Mouse (Mus musculus) ovary, postnatal 36 days (tissue): ENCODE results near the gene Lgi4.

ENCODE experiments used
- DNase-seq: peaks from one replicate; pipeline ENCODE4 v3.0.0; 2022; ENCODE audit warnings: low spot score, mixed read lengths

The Lgi4 gene

DNA sequence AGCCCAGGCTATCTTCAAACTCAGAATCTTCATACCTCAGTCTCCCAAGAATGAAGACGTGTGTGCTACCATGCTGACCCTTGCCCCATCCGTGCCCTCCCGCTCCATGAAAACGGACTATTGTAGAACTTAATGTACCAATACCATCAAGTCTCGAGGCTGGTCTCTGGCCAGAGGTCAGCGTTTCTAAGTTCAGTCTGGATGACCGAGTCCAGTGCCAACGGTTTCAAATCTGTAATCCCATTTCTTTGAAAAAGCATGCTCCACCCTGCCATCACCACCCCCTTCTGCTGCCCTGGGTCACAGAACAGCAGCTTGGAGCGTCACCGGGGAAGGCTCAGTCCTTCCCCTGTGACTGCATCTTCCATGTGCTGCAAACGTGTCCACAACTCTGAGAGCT, 48.6 kb downstream of the Lgi4 start:
- DNase-seq, result no peak

DNA sequence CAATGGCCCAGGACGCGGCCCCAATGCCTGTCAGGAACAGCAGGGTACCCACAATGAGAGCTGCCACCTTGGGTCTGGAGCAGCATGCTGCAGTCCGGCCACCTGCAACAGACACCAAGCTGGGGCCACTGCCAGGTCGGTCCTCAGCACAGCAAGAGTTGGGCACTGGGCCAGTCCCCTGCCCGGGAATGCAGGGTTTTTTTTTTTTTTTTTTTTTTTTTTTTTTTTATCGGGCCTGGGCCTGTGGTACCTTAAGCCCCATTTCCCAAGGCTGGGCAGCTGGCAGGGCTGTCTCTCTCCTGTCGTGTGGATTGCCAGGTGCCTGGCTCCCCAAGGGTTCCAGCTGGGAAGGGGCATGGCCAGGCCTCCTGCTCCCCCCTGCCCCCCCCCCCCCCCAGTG, 49.9 kb downstream of the Lgi4 start:
- peak; percentile 64 for DNase-seq

DNA sequence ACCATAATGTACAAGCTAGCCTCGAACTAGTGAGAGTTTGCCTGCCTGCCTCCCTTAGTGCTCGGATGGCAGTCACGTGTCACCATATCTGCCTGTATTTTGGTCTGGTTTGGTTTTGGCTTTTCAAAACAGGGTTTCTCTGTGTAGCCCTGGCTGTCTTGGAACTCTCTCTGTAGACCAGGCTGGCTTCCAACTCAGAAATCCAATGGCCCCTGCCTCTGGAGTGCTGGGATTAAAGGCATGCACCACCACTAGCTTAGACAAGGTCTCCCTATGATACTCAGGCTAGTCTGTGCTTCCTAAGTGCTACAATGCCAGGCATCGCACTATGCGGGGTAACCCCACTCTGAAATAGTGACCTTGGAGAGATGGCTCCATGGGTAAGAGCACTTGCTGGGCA, 50.7 kb downstream of the Lgi4 start:
- no peak for DNase-seq

DNA sequence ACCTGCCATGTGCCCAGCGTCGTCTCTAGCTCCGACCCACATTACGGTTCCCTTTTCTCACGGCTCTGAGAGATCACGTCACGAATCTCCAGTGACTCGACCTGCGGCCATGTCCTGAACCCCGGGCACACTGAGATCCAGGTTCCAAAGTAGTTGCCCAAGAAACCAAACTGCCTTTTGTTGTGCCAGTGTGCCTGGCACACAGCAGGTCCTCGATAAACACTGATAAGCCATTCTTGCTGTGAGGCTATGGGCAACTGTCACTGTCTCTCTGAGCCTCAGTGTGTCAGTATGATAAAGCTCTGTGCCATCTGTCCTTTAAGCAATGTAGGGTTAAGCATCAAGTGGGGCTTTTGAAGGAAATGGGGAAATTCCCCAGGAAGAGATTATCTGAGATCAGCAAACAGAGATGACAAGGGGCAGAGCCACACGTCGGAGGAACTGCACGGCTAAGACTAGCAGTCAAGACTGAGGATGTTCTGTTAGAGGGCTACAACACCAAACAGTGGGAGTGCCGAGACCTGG, 51.8 kb downstream of the Lgi4 start:
- DNase-seq, result no peak

DNA sequence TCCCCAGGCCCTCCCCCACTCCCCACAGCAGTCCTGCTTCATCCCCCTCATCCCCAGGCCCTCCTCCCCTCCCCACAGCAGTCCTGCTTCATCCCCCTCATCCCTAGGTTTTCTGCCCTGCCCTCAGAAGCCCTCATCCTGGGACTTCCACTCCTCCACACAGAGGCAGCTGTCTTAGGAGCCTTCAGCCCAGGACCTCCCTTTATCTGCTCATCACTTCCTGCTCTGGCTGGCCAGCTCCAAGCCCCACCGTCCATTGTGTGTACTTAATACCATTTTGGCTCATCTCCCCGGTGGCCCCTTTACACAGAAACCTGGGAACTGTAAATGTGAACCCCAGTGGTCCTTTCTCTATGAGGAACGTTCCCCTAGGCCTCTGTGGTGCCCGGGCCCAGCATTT, 52.9 kb downstream of the Lgi4 start:
- DNase-seq, result no peak

DNA sequence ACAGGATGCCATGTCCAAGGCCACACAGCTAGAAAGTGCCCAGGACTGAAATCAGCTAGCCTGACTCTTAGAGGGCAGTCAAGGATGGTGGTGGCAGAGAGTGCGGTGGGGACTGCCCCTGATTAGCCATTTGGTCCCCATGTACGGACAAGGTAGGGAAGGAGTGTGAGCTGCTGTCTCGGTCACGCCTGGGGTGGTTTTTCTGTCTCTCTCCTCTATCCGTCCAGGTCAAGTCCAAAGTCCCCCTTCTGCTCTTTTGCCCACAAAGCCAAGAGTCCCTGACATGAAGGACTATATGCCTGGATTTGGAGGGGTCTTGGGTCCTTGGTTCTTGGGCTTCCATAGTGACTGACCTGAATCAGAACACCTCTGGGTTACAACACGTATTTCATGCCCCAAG, 54.7 kb downstream of the Lgi4 start:
- DNase-seq, result no peak

DNA sequence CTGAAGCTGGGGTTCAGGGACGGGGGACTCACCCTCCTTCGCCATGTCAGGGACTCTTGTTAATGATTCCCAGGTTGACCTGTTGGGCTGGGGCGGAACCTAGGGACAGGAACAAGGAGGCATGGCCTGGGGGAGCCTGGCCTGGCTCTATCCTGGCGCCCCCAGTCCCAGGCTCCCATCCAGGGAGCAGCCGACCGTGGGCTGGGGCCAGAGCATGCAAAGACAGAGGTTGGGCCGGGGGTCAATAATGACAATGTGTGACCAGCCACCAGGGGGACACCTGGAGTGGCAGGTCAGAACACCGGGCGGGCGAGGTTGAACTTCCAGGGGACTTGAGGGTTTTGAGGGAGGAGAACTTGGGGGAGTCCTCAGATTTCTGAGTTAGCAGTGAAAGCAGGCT, 55.5 kb downstream of the Lgi4 start:
- DNase-seq, result no peak

DNA sequence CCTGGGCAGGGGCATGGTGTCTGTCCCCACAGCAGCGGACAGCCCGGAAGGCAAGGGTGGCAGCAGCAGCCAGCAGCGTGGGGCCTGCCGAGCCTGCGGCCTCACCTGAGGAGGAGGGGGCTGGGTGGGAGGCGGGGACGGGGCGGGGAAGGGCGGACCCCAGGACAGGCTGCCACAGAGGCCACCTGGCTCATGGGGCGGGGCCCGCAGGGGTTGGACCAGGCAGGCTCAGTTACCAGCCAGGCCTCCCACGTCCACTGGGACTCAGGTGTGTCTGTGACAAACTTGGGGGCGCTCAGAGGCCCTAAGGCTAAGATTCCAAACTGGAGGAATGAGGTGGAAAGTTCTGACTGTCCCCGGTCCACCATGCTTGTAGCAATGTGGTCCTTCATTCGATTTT, 56.0 kb downstream of the Lgi4 start, which contains the start of gene Hpn:
Hpn (minus strand) TSS at position 109 of the 400 bp plus-strand sequence.
- DNase-seq, result no peak

DNA sequence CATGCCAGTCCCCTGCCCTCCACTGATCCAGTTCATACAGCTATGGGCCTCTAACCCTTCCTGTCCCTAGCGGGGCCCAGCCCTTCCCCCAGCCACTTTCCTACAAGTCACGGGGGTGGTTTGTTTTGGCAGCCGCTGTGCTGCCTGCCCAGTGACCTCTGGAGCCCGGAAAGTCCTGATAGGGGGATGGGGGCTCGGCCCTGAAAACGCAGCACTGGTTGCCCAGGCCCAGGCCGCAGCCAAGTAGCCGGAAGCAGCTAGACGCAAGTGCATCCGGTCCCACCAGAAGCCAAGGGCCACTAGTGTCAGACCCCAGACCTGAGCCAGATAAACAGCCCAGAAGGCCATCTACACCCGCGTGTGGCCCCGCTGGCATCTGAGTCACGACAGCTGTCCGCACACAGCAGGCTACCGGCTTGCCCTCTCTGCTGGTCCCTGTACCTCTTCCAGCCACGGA, 56.5 kb downstream of the Lgi4 start:
- DNase-seq, result peak; percentile 71

DNA sequence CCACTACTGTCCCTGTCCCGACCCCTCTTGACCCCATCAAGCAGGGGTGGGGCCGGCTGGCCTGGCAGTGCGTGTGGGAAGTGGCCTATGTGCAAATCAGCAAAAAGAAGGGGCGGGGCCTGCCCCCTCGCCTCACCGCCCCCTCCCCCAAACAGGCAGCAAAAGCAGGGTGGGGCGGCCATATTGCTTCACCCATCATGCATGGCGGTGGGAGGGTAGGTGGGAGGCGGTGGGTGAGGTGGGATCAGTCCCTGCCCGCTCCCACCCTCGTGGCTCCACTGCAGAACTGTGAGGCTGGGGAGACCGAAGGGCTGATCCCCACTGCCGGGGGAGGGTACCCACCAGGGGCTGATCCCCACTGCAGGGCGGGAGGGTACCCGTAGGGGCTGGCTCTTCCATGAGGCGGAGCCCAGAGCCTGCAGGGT, 57.6 kb downstream of the Lgi4 start:
- no peak for DNase-seq

DNA sequence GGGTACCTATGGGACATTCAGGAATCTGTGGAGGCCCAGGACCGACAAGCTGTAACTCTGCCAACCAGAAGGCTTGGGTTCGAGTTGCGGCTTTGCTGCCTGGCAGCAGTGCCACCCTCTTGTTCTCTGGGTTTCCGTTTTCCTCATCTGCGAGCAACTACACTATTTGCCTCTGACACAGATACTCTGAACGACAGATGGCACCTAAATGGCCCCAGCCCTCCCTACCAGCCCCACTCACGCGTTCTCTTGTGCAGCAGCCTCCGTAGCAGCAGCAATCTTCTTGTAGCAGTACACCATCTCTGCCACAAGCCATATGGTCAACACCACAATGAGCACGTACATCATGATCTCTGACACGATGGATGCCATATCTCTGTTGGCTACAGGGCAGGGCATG, 58.3 kb downstream of the Lgi4 start:
- no peak for DNase-seq

DNA sequence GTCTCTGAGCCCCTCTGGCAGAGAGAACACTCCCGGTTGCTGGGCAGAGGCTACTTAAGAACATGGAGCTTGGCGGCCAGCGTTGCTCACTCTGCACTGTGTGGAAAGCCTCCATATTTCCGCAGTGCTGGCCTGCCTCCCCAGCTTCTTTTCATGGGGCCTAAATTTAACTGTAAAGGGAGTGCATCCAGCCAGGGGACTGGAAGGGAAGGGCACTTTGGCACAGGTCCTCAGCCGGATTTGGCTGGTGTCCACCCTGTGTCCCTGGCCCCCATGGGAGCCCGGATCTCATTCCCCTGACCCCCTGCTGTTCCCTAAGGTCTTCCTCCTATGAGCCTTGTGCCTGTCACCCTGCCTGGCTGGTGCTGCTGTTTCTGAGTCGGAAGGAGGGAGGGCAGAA, 59.3 kb downstream of the Lgi4 start:
- DNase-seq, result no peak

DNA sequence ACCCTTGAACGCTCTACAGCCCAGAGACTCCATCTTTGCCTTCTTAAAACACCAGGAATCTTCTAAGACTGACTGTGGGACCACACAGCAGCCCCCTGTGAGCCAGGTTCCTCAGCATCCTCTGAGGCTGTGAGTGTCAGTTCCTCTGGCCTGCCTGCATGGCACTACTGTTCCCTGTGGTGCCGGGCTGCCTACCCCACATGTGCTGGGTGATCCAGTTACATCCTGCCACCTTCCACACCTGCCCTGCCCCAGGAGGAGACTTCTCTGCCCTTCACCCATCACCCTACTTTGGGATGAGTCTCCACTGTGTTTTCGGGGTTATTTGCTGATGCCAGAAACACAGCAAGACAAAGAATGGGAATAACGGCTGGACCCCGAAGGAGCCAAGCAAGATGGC, 60.4 kb downstream of the Lgi4 start:
- DNase-seq, result no peak
